Mouse (Mus musculus) left cerebral cortex, adult 9 months (tissue): Measurements from ENCODE around the gene Tcam1.
A peak's percentile ranks its signal among the peaks of the same experiment; 100 is the strongest.

Source experiments
- DNase-seq, 2 experiments: peaks; one replicate each; pipeline ENCODE4 v3.0.0; 2022; ENCODE audit warnings: low spot score in 2 of 2

Tcam1 gene

GRCm38 (mm10) chr11:106318406-106319366 lies 42.2 kb downstream of the Tcam1 start:
- DNase-seq: peak in 1 of 2 experiments; percentile 27

GRCm38 (mm10) chr11:106324858-106325257 lies 48.4 kb downstream of the Tcam1 start:
- no peak for DNase-seq

GRCm38 (mm10) chr11:106325566-106326206 lies 49.2 kb downstream of the Tcam1 start:
- peak in 1 of 2 experiments; percentile 62 for DNase-seq

DNA sequence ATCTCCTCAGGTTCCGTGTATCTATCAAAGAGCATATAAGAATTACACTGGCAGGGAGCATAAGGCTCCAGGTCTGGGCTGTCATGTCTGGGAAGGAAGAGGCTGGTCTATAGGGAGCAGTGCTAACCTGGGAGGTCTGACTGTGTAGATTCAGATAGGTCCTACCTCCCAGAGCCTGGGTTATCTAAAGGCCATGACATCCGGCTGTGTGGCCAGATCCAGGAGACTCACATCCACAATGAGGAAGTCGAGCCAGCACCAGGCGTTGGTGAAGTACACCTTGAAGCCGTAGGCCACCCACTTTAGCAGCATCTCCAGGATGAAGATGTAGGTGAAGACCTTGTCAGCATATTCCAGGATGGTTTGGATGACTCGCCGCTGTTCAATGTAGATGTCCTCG lies 50.0 kb downstream of the Tcam1 start:
- no peak for DNase-seq

GRCm38 (mm10) chr11:106328521-106328920 lies 52.0 kb downstream of the Tcam1 start:
- no peak for DNase-seq

DNA sequence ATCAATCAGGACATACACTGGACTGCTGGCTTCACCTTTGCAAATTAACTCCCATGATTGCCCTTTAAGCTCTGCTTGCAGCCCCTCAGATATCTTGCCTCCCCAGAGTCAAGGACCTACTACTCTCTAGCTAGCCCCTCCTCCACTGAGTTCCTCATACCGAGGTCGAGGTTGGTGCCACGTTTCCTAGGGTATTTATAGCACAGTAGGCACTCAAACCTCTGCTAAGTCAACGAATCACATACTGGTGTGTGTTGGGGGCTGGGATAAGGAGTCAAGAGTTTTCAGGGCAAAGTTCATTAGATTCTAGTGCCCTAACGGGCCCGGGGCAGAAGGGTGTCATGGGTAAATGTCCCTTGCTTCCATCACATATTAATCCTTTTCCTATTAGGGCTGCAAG lies 52.7 kb downstream of the Tcam1 start:
- no peak for DNase-seq

DNA sequence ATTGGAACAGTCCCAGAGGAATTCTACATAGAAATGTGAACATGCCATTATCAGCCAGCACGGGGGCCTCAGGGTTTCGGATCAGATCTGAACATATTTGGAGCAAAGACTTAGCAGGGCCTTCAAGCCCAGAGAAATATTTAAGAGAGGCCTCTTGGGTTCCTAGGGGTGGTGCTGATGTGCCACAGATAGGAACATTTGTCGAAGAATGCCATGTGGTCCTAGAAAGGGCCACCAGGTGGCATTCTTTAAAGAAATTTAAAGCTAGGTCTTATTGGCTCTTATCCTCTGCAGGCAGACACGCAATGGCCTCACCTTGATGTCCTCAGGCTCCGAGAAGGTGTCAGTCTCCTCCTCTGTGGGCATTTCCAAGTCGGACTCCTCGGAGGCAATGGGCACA lies 53.2 kb downstream of the Tcam1 start:
- DNase-seq: peak in 1 of 2 experiments; percentile 28

DNA sequence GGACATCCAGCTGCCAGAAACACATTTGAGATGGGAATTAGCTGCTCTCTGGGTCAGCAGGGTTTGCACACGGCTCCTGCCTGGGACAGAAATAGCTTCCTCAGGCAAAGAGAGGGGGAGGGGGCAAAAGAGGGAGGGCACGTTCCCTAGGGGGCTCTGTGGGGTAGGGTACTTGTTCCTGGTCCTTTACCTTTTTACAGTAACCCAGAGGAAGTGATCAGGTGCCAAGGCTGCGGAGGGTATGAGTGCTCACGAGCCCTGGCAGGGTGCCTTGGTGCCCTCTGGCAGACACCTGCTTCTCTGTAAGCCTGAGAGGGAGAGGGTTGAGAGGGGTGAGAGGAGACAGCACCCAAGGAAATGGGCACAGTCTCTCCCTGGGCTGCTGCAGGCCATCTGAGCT lies 56.0 kb downstream of the Tcam1 start:
- DNase-seq: no peak

DNA sequence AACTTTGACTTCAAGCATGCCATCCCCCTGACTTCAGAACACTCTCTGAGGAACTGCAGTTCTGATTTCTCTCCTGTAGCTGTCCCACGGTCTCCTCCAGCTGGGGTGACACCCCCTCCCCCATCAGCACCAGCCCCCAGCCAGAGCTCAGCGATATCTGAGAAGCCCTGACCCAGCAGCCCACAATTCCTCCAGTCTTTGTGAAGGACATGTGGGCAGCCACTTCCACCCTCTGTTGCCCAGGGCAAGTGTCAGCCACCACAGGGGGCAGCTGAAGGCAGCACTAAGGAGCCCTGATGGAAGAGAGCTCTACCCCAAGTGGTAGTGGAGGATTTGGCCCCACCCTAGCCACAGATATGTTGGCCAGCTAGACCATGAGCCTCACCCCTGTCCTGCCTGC lies 57.6 kb downstream of the Tcam1 start:
- DNase-seq: no peak

DNA sequence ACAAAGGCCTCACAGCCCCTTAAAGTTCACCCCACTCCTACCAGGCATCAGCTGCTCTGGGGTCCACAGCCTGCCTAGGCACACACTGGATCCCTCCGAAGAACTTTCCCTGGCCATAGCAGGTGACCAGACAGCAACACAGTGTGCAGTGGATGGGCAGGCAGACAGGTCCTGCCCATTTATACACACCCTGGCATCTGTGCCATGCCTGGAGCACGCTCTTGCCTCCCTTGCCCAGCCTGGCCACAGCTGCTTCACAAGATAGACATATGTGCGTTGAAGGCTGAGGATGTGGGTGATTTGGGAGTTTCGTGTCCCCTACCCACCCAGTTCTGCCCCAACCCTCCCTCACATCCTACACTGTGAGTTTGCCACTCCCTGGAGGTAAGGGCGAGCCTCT lies 61.6 kb downstream of the Tcam1 start:
- no peak for DNase-seq
